Mouse (Mus musculus) hindbrain, embryonic 11.5 days (tissue): ENCODE measurements around the gene Smim11. TPM values are rescaled to one million over a fixed set of nuclear protein-coding genes. Genes with fewer than 3 reads are reported as not detected.
A peak's percentile ranks its signal among the peaks of the same experiment; 100 is the strongest.

Experiments
- ATAC-seq: fragments of 200-750 bp; cut with Nextera tagmentation; 2 replicates; pipeline ENCODE4 v1.8.0; 2017; ENCODE audit warnings: mild to moderate bottlenecking, moderate TSS enrichment, moderate library complexity; ENCODE audit not compliant: low FRiP score
- DNase-seq: peaks from one replicate; pipeline ENCODE4 v3.0.0-alpha.2; 2015; ENCODE audit warnings: low spot score
- H3K27ac ChIP-seq: fragments of 300-500 bp; sonication (generic); 2 replicates; pipeline ENCODE4 v1.5.1; 2014; ENCODE audit warnings: mild to moderate bottlenecking, low read depth, low read length
- H3K27me3 ChIP-seq: fragments of 300-500 bp; sonication (generic); 2 replicates; pipeline ENCODE4 v1.6.1; 2014; ENCODE audit warnings: mild to moderate bottlenecking, low read length, moderate library complexity, mixed read lengths; ENCODE audit not compliant: control insufficient read depth, insufficient read depth
- H3K36me3 ChIP-seq: fragments of 300-500 bp; sonication (generic); 2 replicates; pipeline ENCODE4 v1.6.1; 2014; ENCODE audit warnings: mild to moderate bottlenecking, low read length, moderate library complexity, mixed read lengths; ENCODE audit not compliant: control insufficient read depth, insufficient read depth
- H3K4me1 ChIP-seq: fragments of 300-500 bp; sonication (generic); replicated peaks from 2 replicates; pipeline ENCODE4 v1.6.1; 2014; ENCODE audit warnings: low read length, mixed read lengths; ENCODE audit not compliant: control insufficient read depth, insufficient read depth
- H3K4me2 ChIP-seq: fragments of 300-500 bp; sonication (generic); replicated peaks from 2 replicates; pipeline ENCODE4 v1.6.1; 2014; ENCODE audit warnings: mild to moderate bottlenecking, low read depth, low read length
- H3K4me3 ChIP-seq: fragments of 300-500 bp; sonication (generic); 2 replicates; pipeline ENCODE4 v1.5.1; 2014; ENCODE audit warnings: low read depth, low read length
- H3K9ac ChIP-seq: fragments of 300-500 bp; sonication (generic); 2 replicates; pipeline ENCODE4 v1.6.1; 2014; ENCODE audit warnings: low read depth, low read length
- H3K9me3 ChIP-seq: fragments of 300-500 bp; sonication (generic); 2 replicates; pipeline ENCODE4 v1.6.1; 2016; ENCODE audit warnings: low read length; ENCODE audit not compliant: control insufficient read depth
- WGBS: fragments of 180-500 bp; shearing (Covaris S2); extraction: QIAGEN DNeasy Blood & Tissue Kit; methylation state at CpG from one replicate; pipeline ENCODE4 v1.1.7; 2014; 5-methylcytosine and 5-hydroxymethylcytosine counted together
- polyA plus RNA-seq: library from polyadenylated mRNA; unstranded; fragments of >200 nt; fragmentation: Nextera tagmentation; extraction: Ambion mirVana; gene quantifications from 2 replicates; pipeline ENCODE4 v1.2.1, GENCODE M21; 2014

The Smim11 gene
- polyA plus RNA-seq, 1 experiment from 2014 or later = 121 TPM

GRCm38 (mm10) chr16:92290045-92290444 lies 11.0 kb upstream of the Smim11 start:
- H3K4me1 ChIP-seq = no peaks in the 10 kb centered on the region
- no peak overlapping the region for H3K4me3 ChIP-seq
- no peaks in the 10 kb centered on the region for H3K27me3 ChIP-seq
- no peak overlapping the region for H3K4me2 ChIP-seq
- no peaks in the 10 kb centered on the region for H3K9me3 ChIP-seq
- H3K27ac ChIP-seq = no peak overlapping the region
- DNase-seq (no peak), ATAC-seq (no peak)
- H3K36me3 ChIP-seq = no peaks in the 10 kb centered on the region
- H3K9ac ChIP-seq = no peak overlapping the region

- WGBS = 74% methylated on average over 10 of the region's 10 CpGs
- Histone ChIP-seq H3K9me3 (no peaks in the 10 kb centered on the region), H3K4me1 (no peaks in the 10 kb centered on the region), H3K4me2 (no peak within 1 kb of the TSS), H3K27ac (no peak within 1 kb of the TSS), H3K9ac (no peak within 1 kb of the TSS), H3K27me3 (no peaks in the 10 kb centered on the region), H3K4me3 (no peak within 1 kb of the TSS), H3K36me3 (no peaks in the 10 kb centered on the region)
- DNase-seq (no peak), ATAC-seq (no peak)
Measured at GRCm38 (mm10) chr16:92292101-92292500, 9.0 kb upstream of the Smim11 start, which contains the start of gene Kcne2. Gene Kcne2 (plus strand): TSS chr16:92292389.

- no peak for ATAC-seq
- H3K36me3 ChIP-seq = no peaks in the 10 kb centered on the region
- no peak overlapping the region for H3K9ac ChIP-seq
- H3K4me3 ChIP-seq = no peak overlapping the region
- H3K27me3 ChIP-seq = no peaks in the 10 kb centered on the region
- no peak for DNase-seq
- WGBS = 64% methylated on average over 12 of the region's 12 CpGs
- H3K4me1 ChIP-seq = no peaks in the 10 kb centered on the region
- H3K9me3 ChIP-seq = no peaks in the 10 kb centered on the region
- no peak overlapping the region for H3K4me2 ChIP-seq
- H3K27ac ChIP-seq = no peak overlapping the region
Measured at GRCm38 (mm10) chr16:92294267-92294970, 6.7 kb upstream of the Smim11 start.

GRCm38 (mm10) chr16:92295328-92295727 lies 5.8 kb upstream of the Smim11 start:
- Histone ChIP-seq H3K4me3 (no peak overlapping the region), H3K36me3 (no peaks in the 10 kb centered on the region), H3K4me1 (no peaks in the 10 kb centered on the region), H3K9me3 (no peaks in the 10 kb centered on the region), H3K27me3 (no peaks in the 10 kb centered on the region), H3K9ac (no peak overlapping the region), H3K4me2 (no peak overlapping the region), H3K27ac (no peak overlapping the region)
- no peak for DNase-seq
- ATAC-seq = no peak
- 86% methylated on average over 2 of the region's 2 CpGs for WGBS

GRCm38 (mm10) chr16:92301412-92301806 lies 323 bp downstream of the Smim11 start:
- WGBS = under 1% methylated on average over 12 of the region's 12 CpGs
- Histone ChIP-seq H3K9me3 (no peaks in the 10 kb centered on the region), H3K4me1 (no peaks in the 10 kb centered on the region)

GRCm38 (mm10) chr16:92301989-92302388 lies 903 bp downstream of the Smim11 start:
- H3K9ac ChIP-seq = peak overlapping the region; percentile 83
- DNase-seq (peak; percentile 14), ATAC-seq (no peak)
- no peak overlapping the region for H3K27ac ChIP-seq
- H3K9me3 ChIP-seq = no peaks in the 10 kb centered on the region
- no peaks in the 10 kb centered on the region for H3K36me3 ChIP-seq
- no peaks in the 10 kb centered on the region for H3K27me3 ChIP-seq
- no peaks in the 10 kb centered on the region for H3K4me1 ChIP-seq
- peak overlapping the region; percentile 60 for H3K4me3 ChIP-seq
- WGBS = 40% methylated on average over 5 of the region's 5 CpGs
- peak overlapping the region; percentile 72 for H3K4me2 ChIP-seq

More at GRCm38 (mm10) chr16:92301412-92301806, 323 bp downstream of the Smim11 start:
- no peak overlapping the region for H3K27ac ChIP-seq
- no peaks in the 10 kb centered on the region for H3K27me3 ChIP-seq
- peak overlapping the region; percentile 60 for H3K4me3 ChIP-seq
- peak; percentile 75 for ATAC-seq
- peak overlapping the region; percentile 72 for H3K4me2 ChIP-seq
- H3K36me3 ChIP-seq = no peaks in the 10 kb centered on the region
- peak overlapping the region; percentile 83 for H3K9ac ChIP-seq
- DNase-seq = no peak

- Histone ChIP-seq H3K4me3 (no peak overlapping the region; the same call in 1 of the 2 replicates), H3K27ac (no peak overlapping the region), H3K9me3 (no peaks in the 10 kb centered on the region), H3K27me3 (no peaks in the 10 kb centered on the region), H3K4me1 (no peaks in the 10 kb centered on the region), H3K4me2 (no peak overlapping the region), H3K9ac (peak overlapping the region; percentile 5; the same call in 1 of the 2 replicates), H3K36me3 (no peaks in the 10 kb centered on the region)
- DNase-seq (peak; percentile 7), ATAC-seq (no peak)
- 77% methylated on average over 5 of the region's 5 CpGs for WGBS
Measured at GRCm38 (mm10) chr16:92302506-92302905, 1.4 kb downstream of the Smim11 start.

- WGBS = 95% methylated on average over 2 of the region's 2 CpGs
- Histone ChIP-seq H3K4me1 (no peaks in the 10 kb centered on the region), H3K27ac (no peak overlapping the region), H3K4me2 (no peak overlapping the region), H3K9me3 (no peaks in the 10 kb centered on the region), H3K9ac (no peak overlapping the region), H3K36me3 (no peaks in the 10 kb centered on the region), H3K27me3 (no peaks in the 10 kb centered on the region), H3K4me3 (no peak overlapping the region)
- DNase-seq = peak; percentile 49
- ATAC-seq = no peak
Measured at GRCm38 (mm10) chr16:92305519-92305918, 4.4 kb downstream of the Smim11 start.

GRCm38 (mm10) chr16:92307947-92308346 lies 6.9 kb downstream of the Smim11 start:
- no peak overlapping the region for H3K4me3 ChIP-seq
- H3K4me2 ChIP-seq = no peak overlapping the region
- no peaks in the 10 kb centered on the region for H3K9me3 ChIP-seq
- H3K27ac ChIP-seq = no peak overlapping the region
- ATAC-seq (no peak), DNase-seq (no peak)
- no peaks in the 10 kb centered on the region for H3K4me1 ChIP-seq
- no peak overlapping the region for H3K9ac ChIP-seq
- H3K36me3 ChIP-seq = peaks cover 3% of the 10 kb centered on the region; the same call in 1 of the 2 replicates
- H3K27me3 ChIP-seq = no peaks in the 10 kb centered on the region
- 91% methylated on average over 3 of the region's 3 CpGs for WGBS
